22 mouse cellular contexts compared by ENCODE assay signal in genomic region chr11:5514091-5514490, GRCm38 (mm10). TPM values are rescaled to one million over a fixed set of nuclear protein-coding genes. Genes with fewer than 3 reads are reported as not detected.
"Had no signal": no experiment of that assay in that cellular context is flagged by ENCODE, and none has a peak within 500 bp of the region (broad histone marks: within the 10 kb centered on the region; RNA-seq: fewer than 3 reads in every experiment).

No protein-coding gene starts in this region.

- H3K27me3 ChIP-seq: neural tube, embryonic 13.5 days; neural tube, embryonic 15.5 days; stomach, embryonic 15.5 days had no signal

- H3K4me1 ChIP-seq: midbrain, embryonic 10.5 days; neural tube, embryonic 13.5 days; neural tube, embryonic 15.5 days had no signal

- H3K9ac ChIP-seq: liver, embryonic 14.5 days; lung, embryonic 14.5 days; neural tube, embryonic 13.5 days; neural tube, embryonic 15.5 days; stomach, embryonic 15.5 days had no signal

- H3K9me3 ChIP-seq: midbrain, embryonic 10.5 days; neural tube, embryonic 13.5 days; neural tube, embryonic 15.5 days; stomach, embryonic 15.5 days had no signal

- H3K4me2 ChIP-seq: lung, embryonic 14.5 days; neural tube, embryonic 13.5 days; neural tube, embryonic 15.5 days; stomach, embryonic 15.5 days had no signal

- H3K36me3 ChIP-seq: midbrain, embryonic 10.5 days; neural tube, embryonic 13.5 days; neural tube, embryonic 15.5 days; stomach, embryonic 15.5 days had no signal

- DNase-seq: lung, adult 18-20 months; lung, embryonic 14.5 days; lung, postnatal 10 days; lung, postnatal 4 days; midbrain, embryonic 14.5 days; retina, postnatal 1 day; right cerebral cortex, adult 18-20 months; right cerebral cortex, postnatal 25 days; thymus, adult 2 months; thymus, postnatal 25 days; thymus, postnatal 4 days had no signal

- H3K4me3 ChIP-seq: midbrain, embryonic 10.5 days; myocyte; neural tube, embryonic 13.5 days; neural tube, embryonic 15.5 days; stomach, embryonic 15.5 days had no signal

- H3K27ac ChIP-seq: liver, embryonic 14.5 days; midbrain, embryonic 10.5 days; neural tube, embryonic 13.5 days; neural tube, embryonic 15.5 days; stomach, embryonic 15.5 days; stomach, postnatal 0 days had no signal

- ATAC-seq: midbrain, embryonic 16.5 days had no signal

RNA-seq across cellular contexts. Expression of gene Ankrd36, which starts 55.4 kb away (rescaled TPM):
- total RNA-seq: megakaryocyte, adult 5-6 weeks had no signal
- polyA plus RNA-seq: lung, embryonic 14.5 days; midbrain, embryonic 14.5 days; midbrain, embryonic 16.5 days; myocyte; neural tube, embryonic 11.5 days; neural tube, embryonic 13.5 days; neural tube, embryonic 15.5 days; stomach, postnatal 0 days; thymus, adult 2 months; urinary bladder, adult 2 months had no signal
